Mouse (Mus musculus) left cerebral cortex, adult 18-20 months (tissue): ENCODE results near the gene Capn5. TPM values are rescaled to one million over a fixed set of nuclear protein-coding genes. Genes with fewer than 3 reads are reported as not detected.

Experiments used
- total RNA-seq, 2 experiments: library from RNA; stranded (reverse); gene quantifications; 2 replicates each; pipeline ENCODE4 v1.2.3; 2021

Gene Capn5
- total RNA-seq, 2 experiments from 2014 or later: 30.4 to 35.0 TPM

Other genes with a start within 250 kb of the Capn5 start
- gene Myo7a, start 58.8 kb downstream of the Capn5 start, total RNA-seq: 10 to 100 TPM in 1 of 2 experiments, 1 to 10 TPM in 1; 9.9 to 10.3 TPM
- under 1 TPM; 0.60 to 0.66 TPM for gene Omp, start 32.8 kb downstream of the Capn5 start, total RNA-seq
- under 1 TPM; 0.21 to 0.42 TPM for gene B3gnt6, start 21.2 kb upstream of the Capn5 start, total RNA-seq
- 10 to 100 TPM; 20.8 to 25.0 TPM for gene Acer3, start 142.9 kb upstream of the Capn5 start, total RNA-seq
- 1 to 10 TPM; 2.1 to 3.1 TPM for gene Tsku, start 183.1 kb upstream of the Capn5 start, total RNA-seq